Mouse (Mus musculus): Measurements from ENCODE around the gene D630003M21Rik. TPM values are rescaled to one million over a fixed set of nuclear protein-coding genes. Genes with fewer than 3 reads are reported as not detected.

Gene D630003M21Rik
- total RNA-seq, 1 experiment: 0.89 TPM

GRCm38 (mm10) chr2:158180797-158181196 is 48.2 kb downstream of the D630003M21Rik start:
- Histone ChIP-seq H3K4me1 (ENCODE audit: control insufficient read depth in 2 of 2, insufficient read depth in 2 of 2, low read length in 2 of 2, poor library complexity in 1 of 2) (peaks cover 9 to 25% of the 10 kb centered on the region in 2 experiments), H3K9ac (ENCODE audit: insufficient read depth, low read depth, low read length, poor library complexity, severe bottlenecking) (no peak overlapping the region), H3K36me3 (ENCODE audit: control insufficient read depth, insufficient read depth, low read length, poor library complexity, severe bottlenecking) (no peaks in the 10 kb centered on the region), H3K4me3 (ENCODE audit: insufficient read depth in 1 of 2, low read depth in 1 of 2, low read length in 2 of 2, poor library complexity in 1 of 2, severe bottlenecking in 1 of 2) (no peak overlapping the region), H3K27ac (ENCODE audit: insufficient read depth, low read depth, low read length, poor library complexity, severe bottlenecking) (no peak overlapping the region), H3K9me3 (ENCODE audit: control insufficient read depth, insufficient read depth, low read depth, low read length) (no peaks in the 10 kb centered on the region)
- TF ChIP-seq ZC3H11A (IDR thresholded peaks at IDR 0.05; ENCODE audit: borderline replicate concordance, low read depth, low read length): 0 out of 2 replicates have a peak, but pooled peaks have one; percentile 35
- TF ChIP-seq HCFC1 (IDR thresholded peaks at IDR 0.05; ENCODE audit: borderline replicate concordance, insufficient read depth, low read length): no peak
- peak; percentile 78 for DNase-seq (ENCODE audit: low read depth, low spot score)
- in situ Hi-C loops (cut with MboI; ENCODE audit: low sequenced_read_pairs in 2 of 2, unreplicated experiment in 2 of 2): no loop called here

GRCm38 (mm10) chr2:158179370-158180111 is 49.5 kb downstream of the D630003M21Rik start:
- Histone ChIP-seq H3K9me3 (ENCODE audit: control insufficient read depth, insufficient read depth, low read depth, low read length) (no peaks in the 10 kb centered on the region), H3K4me3 (ENCODE audit: insufficient read depth in 1 of 2, low read depth in 1 of 2, low read length in 2 of 2, poor library complexity in 1 of 2, severe bottlenecking in 1 of 2) (no peak overlapping the region), H3K9ac (ENCODE audit: insufficient read depth, low read depth, low read length, poor library complexity, severe bottlenecking) (no peak overlapping the region), H3K4me1 (ENCODE audit: control insufficient read depth in 2 of 2, insufficient read depth in 2 of 2, low read length in 2 of 2, poor library complexity in 1 of 2) (peaks cover 9 to 25% of the 10 kb centered on the region in 2 experiments), H3K36me3 (ENCODE audit: control insufficient read depth, insufficient read depth, low read length, poor library complexity, severe bottlenecking) (no peaks in the 10 kb centered on the region), H3K27ac (ENCODE audit: insufficient read depth, low read depth, low read length, poor library complexity, severe bottlenecking) (no peak overlapping the region)
- no peak for DNase-seq (ENCODE audit: low read depth, low spot score)
- in situ Hi-C loops (cut with MboI; ENCODE audit: low sequenced_read_pairs in 2 of 2, unreplicated experiment in 2 of 2): no loop called here
- TF ChIP-seq MAFK (IDR thresholded peaks at IDR 0.05; ENCODE audit: insufficient read depth, low read depth, low read length) (no peak), ZNF384 (IDR thresholded peaks at IDR 0.05; ENCODE audit: low read depth, low read length) (0 out of 2 replicates have a peak, but pooled peaks have one; percentile 39)

- in situ Hi-C loops (cut with MboI; ENCODE audit: low sequenced_read_pairs in 2 of 2, unreplicated experiment in 2 of 2): no loop called here
- Histone ChIP-seq H3K9me3 (ENCODE audit: control insufficient read depth, insufficient read depth, low read depth, low read length) (no peaks in the 10 kb centered on the region), H3K27ac (ENCODE audit: insufficient read depth, low read depth, low read length, poor library complexity, severe bottlenecking) (no peak overlapping the region), H3K4me1 (ENCODE audit: control insufficient read depth in 2 of 2, insufficient read depth in 2 of 2, low read length in 2 of 2, poor library complexity in 1 of 2) (peaks cover 9 to 25% of the 10 kb centered on the region in 2 experiments), H3K36me3 (ENCODE audit: control insufficient read depth, insufficient read depth, low read length, poor library complexity, severe bottlenecking) (no peaks in the 10 kb centered on the region), H3K4me3 (ENCODE audit: insufficient read depth in 1 of 2, low read depth in 1 of 2, low read length in 2 of 2, poor library complexity in 1 of 2, severe bottlenecking in 1 of 2) (no peak overlapping the region), H3K9ac (ENCODE audit: insufficient read depth, low read depth, low read length, poor library complexity, severe bottlenecking) (no peak overlapping the region)
- TF ChIP-seq ZNF384 (IDR thresholded peaks at IDR 0.05; ENCODE audit: low read depth, low read length): no peak
- no peak for TF ChIP-seq CHD2 (IDR thresholded peaks at IDR 0.05; ENCODE audit: low read depth, low read length)
- TF ChIP-seq HCFC1 (IDR thresholded peaks at IDR 0.05; ENCODE audit: borderline replicate concordance, insufficient read depth, low read length): no peak
- no peak for TF ChIP-seq MAFK (IDR thresholded peaks at IDR 0.05; ENCODE audit: insufficient read depth, low read depth, low read length)
- no peak for TF ChIP-seq ZC3H11A (IDR thresholded peaks at IDR 0.05; ENCODE audit: borderline replicate concordance, low read depth, low read length)
- peak; percentile 35 for DNase-seq (ENCODE audit: low read depth, low spot score)
These were observed 50.2 kb downstream of the D630003M21Rik start for GRCm38 (mm10) chr2:158178696-158179369.

- in situ Hi-C loops (cut with MboI; ENCODE audit: low sequenced_read_pairs in 2 of 2, unreplicated experiment in 2 of 2): no loop called here
- no peak overlapping the region for H3K27ac ChIP-seq (ENCODE audit: insufficient read depth, low read depth, low read length, poor library complexity, severe bottlenecking)
- H3K4me3 ChIP-seq (ENCODE audit: insufficient read depth in 1 of 2, low read depth in 1 of 2, low read length in 2 of 2, poor library complexity in 1 of 2, severe bottlenecking in 1 of 2): no peak overlapping the region
- DNase-seq (ENCODE audit: low read depth, low spot score): no peak
- TF ChIP-seq CHD2 (IDR thresholded peaks at IDR 0.05; ENCODE audit: low read depth, low read length) (no peak), HCFC1 (IDR thresholded peaks at IDR 0.05; ENCODE audit: borderline replicate concordance, insufficient read depth, low read length) (no peak), ZC3H11A (IDR thresholded peaks at IDR 0.05; ENCODE audit: borderline replicate concordance, low read depth, low read length) (no peak), ZNF384 (IDR thresholded peaks at IDR 0.05; ENCODE audit: low read depth, low read length) (no peak), MAFK (IDR thresholded peaks at IDR 0.05; ENCODE audit: insufficient read depth, low read depth, low read length) (no peak)
- peaks cover 9 to 25% of the 10 kb centered on the region in 2 experiments for H3K4me1 ChIP-seq (ENCODE audit: control insufficient read depth in 2 of 2, insufficient read depth in 2 of 2, low read length in 2 of 2, poor library complexity in 1 of 2)
- H3K9ac ChIP-seq (ENCODE audit: insufficient read depth, low read depth, low read length, poor library complexity, severe bottlenecking): no peak overlapping the region
- H3K36me3 ChIP-seq (ENCODE audit: control insufficient read depth, insufficient read depth, low read length, poor library complexity, severe bottlenecking): no peaks in the 10 kb centered on the region
- no peaks in the 10 kb centered on the region for H3K9me3 ChIP-seq (ENCODE audit: control insufficient read depth, insufficient read depth, low read depth, low read length)
These were observed 50.9 kb downstream of the D630003M21Rik start for GRCm38 (mm10) chr2:158178139-158178538.
